Mouse (Mus musculus) hindbrain, embryonic 14.5 days (tissue): ENCODE results near the gene Spry1. TPM values are rescaled to one million over a fixed set of nuclear protein-coding genes. Genes with fewer than 3 reads are reported as not detected.

ENCODE experiments used
- ATAC-seq: fragments of 200-750 bp; cut with Nextera tagmentation; 2 replicates; pipeline ENCODE4 v1.8.0; 2017; ENCODE audit warnings: moderate number of reproducible peaks, mild to moderate bottlenecking, moderate TSS enrichment, moderate library complexity; ENCODE audit not compliant: low FRiP score
- DNase-seq: peaks from one replicate; pipeline ENCODE4 v3.0.0-alpha.2; 2015; ENCODE audit warnings: low spot score
- H3K27ac ChIP-seq: fragments of 300-500 bp; sonication (generic); 2 replicates; pipeline ENCODE4 v1.5.1; 2014; ENCODE audit warnings: mild to moderate bottlenecking, moderate library complexity
- H3K27me3 ChIP-seq: fragments of 300-500 bp; sonication (generic); 2 replicates; pipeline ENCODE4 v1.6.1; 2014; ENCODE audit warnings: mild to moderate bottlenecking, low read length, mixed read lengths; ENCODE audit not compliant: control insufficient read depth, insufficient read depth
- H3K36me3 ChIP-seq: fragments of 300-500 bp; sonication (generic); replicated peaks from 2 replicates; pipeline ENCODE4 v1.6.1; 2014; ENCODE audit not compliant: control insufficient read depth, insufficient read depth
- H3K4me1 ChIP-seq: fragments of 300-500 bp; sonication (generic); replicated peaks from 2 replicates; pipeline ENCODE4 v1.6.1; 2014; ENCODE audit warnings: antibody characterized with exemption, low read length, mixed read lengths; ENCODE audit not compliant: control insufficient read depth, insufficient read depth
- H3K4me2 ChIP-seq: fragments of 300-500 bp; sonication (generic); replicated peaks from 2 replicates; pipeline ENCODE4 v1.6.1; 2014; ENCODE audit warnings: mild to moderate bottlenecking, moderate library complexity
- H3K4me3 ChIP-seq: fragments of 300-500 bp; sonication (generic); replicated peaks from 2 replicates; pipeline ENCODE4 v1.5.1; 2014; ENCODE audit warnings: mild to moderate bottlenecking, low read length
- H3K9ac ChIP-seq: fragments of 300-500 bp; sonication (generic); 2 replicates; pipeline ENCODE4 v1.6.1; 2014
- H3K9me3 ChIP-seq: fragments of 300-500 bp; sonication (generic); 2 replicates; pipeline ENCODE4 v1.6.1; 2016; ENCODE audit warnings: low read length; ENCODE audit not compliant: control insufficient read depth
- WGBS: fragments of 180-500 bp; shearing (Covaris S2); extraction: QIAGEN DNeasy Blood & Tissue Kit; methylation state at CpG from one replicate; pipeline ENCODE4 v1.1.7; 2014; 5-methylcytosine and 5-hydroxymethylcytosine counted together
- polyA plus RNA-seq: library from polyadenylated mRNA; unstranded; fragments of >200 nt; fragmentation: Nextera tagmentation; extraction: Ambion mirVana; gene quantifications from 2 replicates; pipeline ENCODE4 v1.2.1, GENCODE M21; 2014

The Spry1 gene
- polyA plus RNA-seq, 1 experiment from 2014 or later = 5.8 TPM

GRCm38 (mm10) chr3:37636921-37637320 is 2.8 kb upstream of the Spry1 start:
- no peak for ATAC-seq

GRCm38 (mm10) chr3:37640162-37640721 is 495 bp downstream of the Spry1 start:
- peak overlapping the region; percentile 70 for H3K4me2 ChIP-seq
- H3K36me3 ChIP-seq = peaks cover 22% of the 10 kb centered on the region; the same call in 1 of the 2 replicates
- peak overlapping the region; percentile 92 for H3K4me3 ChIP-seq
- under 1% methylated on average over 74 of the region's 86 CpGs for WGBS
- peak overlapping the region; percentile 83 for H3K9ac ChIP-seq
- peak; percentile 63 for DNase-seq
- ATAC-seq = peak; percentile 80
- H3K9me3 ChIP-seq = no peaks in the 10 kb centered on the region
- peaks cover 12% of the 10 kb centered on the region for H3K4me1 ChIP-seq
- peaks cover 14% of the 10 kb centered on the region; the same call in 1 of the 2 replicates for H3K27me3 ChIP-seq
- peak overlapping the region; percentile 88 for H3K27ac ChIP-seq

More at GRCm38 (mm10) chr3:37636921-37637320, 2.8 kb upstream of the Spry1 start:
- H3K27me3 ChIP-seq = 0 out of 2 replicates have a peak, but pooled peaks cover 4% of the 10 kb centered on the region
- no peaks in the 10 kb centered on the region for H3K9me3 ChIP-seq
- H3K4me1 ChIP-seq = peaks cover 3% of the 10 kb centered on the region
- no peaks in the 10 kb centered on the region for H3K36me3 ChIP-seq
- no peak overlapping the region for H3K4me3 ChIP-seq
- no peak overlapping the region for H3K9ac ChIP-seq
- no peak for DNase-seq
- WGBS = 86% methylated on average over 4 of the region's 4 CpGs
- no peak overlapping the region for H3K27ac ChIP-seq
- H3K4me2 ChIP-seq = no peak overlapping the region

DNA sequence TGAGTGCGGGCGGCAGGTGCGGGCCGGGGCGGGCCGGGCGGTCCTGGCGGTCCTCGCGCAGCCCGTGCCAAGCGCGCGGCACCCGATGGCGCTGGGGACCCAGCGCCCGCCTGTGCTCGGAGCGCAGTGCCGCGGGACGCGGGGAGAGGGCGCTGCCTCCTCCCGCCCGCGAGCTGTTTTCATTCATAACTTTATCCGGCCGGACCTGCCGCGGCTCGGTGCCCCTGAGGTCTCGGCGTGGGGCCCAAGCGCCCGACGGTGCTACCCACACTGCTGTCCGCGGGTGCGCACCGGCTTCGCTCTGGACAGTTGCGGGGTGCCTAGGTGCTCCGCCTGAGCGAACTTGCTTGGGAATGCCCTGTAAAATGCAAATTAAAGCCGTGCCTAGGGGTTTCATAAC is 1.1 kb downstream of the Spry1 start:
- peak overlapping the region; percentile 83 for H3K9ac ChIP-seq
- under 1% methylated on average over 43 of the region's 47 CpGs for WGBS
- peak; percentile 77 for ATAC-seq

DNA sequence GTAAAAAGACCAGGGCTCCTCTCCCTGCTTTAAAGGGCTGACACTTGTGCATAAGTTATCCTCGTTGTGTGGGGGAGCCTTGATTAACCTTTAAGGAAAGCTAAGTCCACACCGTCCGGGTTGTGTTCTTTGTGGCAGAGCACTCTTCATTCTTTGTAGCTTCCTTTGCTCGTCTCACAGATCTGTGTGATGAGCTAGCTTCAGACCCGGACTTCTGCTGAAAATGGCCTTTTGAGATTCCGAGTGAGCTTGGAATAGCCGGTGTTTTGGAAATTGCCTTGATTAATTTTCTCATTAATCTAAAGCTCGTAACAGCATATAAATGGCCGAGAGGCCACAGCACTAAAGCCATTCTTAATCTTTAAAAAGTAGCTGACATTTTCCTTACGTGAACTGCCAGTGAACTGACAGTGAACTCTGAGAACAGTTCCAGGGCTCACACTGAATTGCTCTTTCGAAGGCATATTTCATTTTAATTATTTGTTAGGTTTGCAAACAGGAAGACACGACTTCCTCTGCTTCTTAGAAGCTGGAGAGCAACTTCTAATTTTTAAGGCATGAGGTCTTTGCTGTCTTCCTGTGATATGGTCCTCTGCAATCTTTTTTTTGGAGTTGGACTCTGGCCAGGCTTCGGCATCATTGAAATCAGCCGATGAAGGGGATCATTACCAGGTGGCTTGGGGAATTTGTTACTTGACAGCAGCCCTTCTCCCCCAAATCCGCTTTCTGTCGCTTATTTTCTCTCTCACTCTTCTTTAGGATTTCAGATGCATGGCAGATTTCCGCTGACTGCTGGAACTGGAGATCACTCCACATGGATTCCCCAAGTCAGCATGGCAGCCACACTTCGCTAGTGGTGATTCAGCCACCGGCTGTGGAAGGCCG is 2.3 kb downstream of the Spry1 start:
- peaks cover 14% of the 10 kb centered on the region; the same call in 1 of the 2 replicates for H3K27me3 ChIP-seq
- no peak for ATAC-seq
- peak overlapping the region; percentile 70 for H3K4me2 ChIP-seq
- no peak for DNase-seq
- H3K4me3 ChIP-seq = peak overlapping the region; percentile 92
- peaks cover 12% of the 10 kb centered on the region for H3K4me1 ChIP-seq
- no peaks in the 10 kb centered on the region for H3K9me3 ChIP-seq
- peak overlapping the region; percentile 83 for H3K9ac ChIP-seq
- 36% methylated on average over 20 of the region's 20 CpGs for WGBS
- H3K27ac ChIP-seq = no peak overlapping the region
- H3K36me3 ChIP-seq = peaks cover 28% of the 10 kb centered on the region; the same call in 1 of the 2 replicates

More for the DNA sequence above, 1.1 kb downstream of the Spry1 start:
- H3K27ac ChIP-seq = peak overlapping the region; percentile 88
- peaks cover 14% of the 10 kb centered on the region; the same call in 1 of the 2 replicates for H3K27me3 ChIP-seq
- peaks cover 23% of the 10 kb centered on the region; the same call in 1 of the 2 replicates for H3K36me3 ChIP-seq
- H3K4me1 ChIP-seq = peaks cover 12% of the 10 kb centered on the region
- peak overlapping the region; percentile 92 for H3K4me3 ChIP-seq
- H3K4me2 ChIP-seq = peak overlapping the region; percentile 70
- no peaks in the 10 kb centered on the region for H3K9me3 ChIP-seq
- peak; percentile 65 for DNase-seq

DNA sequence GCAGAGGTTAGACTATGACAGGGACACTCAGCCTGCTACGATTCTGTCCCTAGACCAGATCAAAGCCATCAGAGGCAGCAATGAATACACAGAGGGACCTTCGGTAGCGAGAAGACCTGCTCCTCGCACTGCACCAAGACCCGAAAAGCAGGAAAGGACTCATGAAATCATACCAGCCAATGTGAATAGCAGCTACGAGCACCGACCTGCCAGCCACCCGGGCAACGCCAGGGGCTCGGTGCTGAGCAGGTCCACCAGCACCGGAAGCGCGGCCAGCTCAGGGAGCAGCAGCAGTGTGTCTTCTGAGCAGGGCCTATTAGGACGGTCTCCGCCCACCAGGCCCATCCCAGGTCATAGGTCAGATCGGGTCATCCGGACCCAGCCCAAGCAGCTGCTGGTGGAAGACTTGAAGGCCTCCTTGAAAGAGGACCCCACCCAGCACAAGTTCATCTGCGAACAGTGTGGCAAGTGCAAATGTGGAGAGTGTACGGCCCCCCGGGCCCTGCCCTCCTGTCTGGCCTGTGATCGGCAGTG is 3.0 kb downstream of the Spry1 start:
- Histone ChIP-seq H3K36me3 (peaks cover 28% of the 10 kb centered on the region; the same call in 1 of the 2 replicates), H3K4me2 (peak overlapping the region; percentile 70), H3K9ac (peak overlapping the region; percentile 34), H3K27me3 (peaks cover 14% of the 10 kb centered on the region; the same call in 1 of the 2 replicates), H3K9me3 (no peaks in the 10 kb centered on the region), H3K4me3 (peak overlapping the region; percentile 92), H3K27ac (no peak overlapping the region), H3K4me1 (peaks cover 12% of the 10 kb centered on the region)
- no peak for ATAC-seq
- WGBS = 69% methylated on average over 21 of the region's 21 CpGs
- DNase-seq = no peak

GRCm38 (mm10) chr3:37643411-37643810 is 3.7 kb downstream of the Spry1 start:
- H3K4me2 ChIP-seq = 0 out of 2 replicates have a peak overlapping the region, but pooled peaks have one; percentile 70
- peaks cover 12% of the 10 kb centered on the region; the same call in 1 of the 2 replicates for H3K27me3 ChIP-seq
- no peaks in the 10 kb centered on the region for H3K9me3 ChIP-seq
- no peak for DNase-seq
- peaks cover 28% of the 10 kb centered on the region; the same call in 1 of the 2 replicates for H3K36me3 ChIP-seq
- 87% methylated on average over 13 of the region's 13 CpGs for WGBS
- H3K27ac ChIP-seq = no peak overlapping the region
- peaks cover 12% of the 10 kb centered on the region for H3K4me1 ChIP-seq
- H3K9ac ChIP-seq = no peak overlapping the region
- 0 out of 2 replicates have a peak overlapping the region, but pooled peaks have one; percentile 4 for H3K4me3 ChIP-seq
- ATAC-seq = no peak

DNA sequence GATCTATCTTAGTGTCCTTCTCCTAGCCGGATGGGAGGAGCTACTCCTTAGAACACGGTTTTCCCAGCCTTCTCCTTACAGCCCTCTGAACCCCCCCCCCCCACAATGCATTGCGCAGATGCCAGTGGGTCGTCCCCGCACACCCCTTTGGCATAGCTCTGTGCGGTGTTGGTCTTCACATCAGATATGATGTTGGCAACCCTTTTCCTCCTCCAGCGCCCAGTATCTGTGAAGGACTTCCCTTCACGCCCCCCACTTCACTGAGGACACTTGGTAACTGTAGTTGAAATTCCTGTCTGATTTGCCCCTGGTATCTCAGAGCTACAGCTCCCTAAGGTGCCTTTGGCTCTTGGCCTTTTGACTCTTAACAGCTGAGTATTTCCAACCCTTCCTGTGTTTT is 4.2 kb downstream of the Spry1 start:
- Histone ChIP-seq H3K36me3 (peaks cover 28% of the 10 kb centered on the region; the same call in 1 of the 2 replicates), H3K27ac (no peak overlapping the region), H3K27me3 (peaks cover 9% of the 10 kb centered on the region; the same call in 1 of the 2 replicates), H3K4me3 (no peak overlapping the region), H3K9ac (no peak overlapping the region), H3K4me1 (peaks cover 12% of the 10 kb centered on the region), H3K9me3 (no peaks in the 10 kb centered on the region), H3K4me2 (0 out of 2 replicates have a peak overlapping the region, but pooled peaks have one; percentile 3)
- DNase-seq = no peak
- 84% methylated on average over 8 of the region's 8 CpGs for WGBS
- ATAC-seq = no peak

DNA sequence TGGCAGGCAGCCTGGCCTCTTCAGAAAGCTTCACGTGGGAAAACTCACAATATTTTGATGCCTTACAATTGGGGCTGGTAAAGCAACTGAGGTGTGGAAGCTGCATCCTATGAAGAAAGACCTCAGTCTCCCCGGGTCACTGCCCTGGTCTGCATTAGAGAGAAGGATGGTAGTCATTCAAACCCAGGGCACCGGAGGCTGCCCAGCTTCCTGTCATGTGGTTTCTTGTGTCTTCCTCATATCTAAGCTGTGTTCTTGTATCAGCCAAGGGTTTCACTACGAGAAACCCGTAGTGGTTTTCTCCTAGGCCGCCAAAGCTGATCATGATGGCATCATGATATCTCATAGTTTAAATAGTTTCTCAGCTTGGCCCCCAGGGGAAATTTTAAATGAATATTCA is 5.3 kb downstream of the Spry1 start:
- WGBS = 83% methylated on average over 6 of the region's 6 CpGs

More for the DNA sequence above, 5.3 kb downstream of the Spry1 start:
- H3K9ac ChIP-seq = no peak overlapping the region
- DNase-seq = no peak
- H3K27ac ChIP-seq = no peak overlapping the region
- no peaks in the 10 kb centered on the region for H3K9me3 ChIP-seq
- H3K4me2 ChIP-seq = no peak overlapping the region
- peaks cover 9% of the 10 kb centered on the region; the same call in 1 of the 2 replicates for H3K27me3 ChIP-seq
- peaks cover 12% of the 10 kb centered on the region for H3K4me1 ChIP-seq
- ATAC-seq = no peak
- H3K36me3 ChIP-seq = peaks cover 28% of the 10 kb centered on the region; the same call in 1 of the 2 replicates
- H3K4me3 ChIP-seq = no peak overlapping the region
